ENCODE assay signal across 8 mouse cellular contexts in genomic region chr19:33268044-33268443, GRCm38 (mm10).
DNase-seq lines count a peak whose midpoint lies in the region; ATAC-seq and TF ChIP-seq lines count a peak whose summit lies in the region.

No protein-coding gene starts in this region.

- no peak for TF ChIP-seq EP300 in ES-Bruce4 (IDR thresholded peaks at IDR 0.05; ENCODE audit: insufficient read depth, low read depth, low read length)

- H3K4me3 ChIP-seq in intestine, postnatal 0 days (ENCODE audit: low read depth, low read length): no peak overlapping the region
- no peak overlapping the region for H3K4me3 ChIP-seq in intestine, embryonic 16.5 days (ENCODE audit: low read length)
- H3K4me3 ChIP-seq in ES-Bruce4 (ENCODE audit: low read depth, low read length): no peak overlapping the region
- H3K4me3 ChIP-seq in hindbrain, embryonic 12.5 days: no peak overlapping the region

- H3K9ac ChIP-seq in intestine, postnatal 0 days (ENCODE audit: low read depth, low read length): no peak overlapping the region
- no peak overlapping the region for H3K9ac ChIP-seq in intestine, embryonic 16.5 days (ENCODE audit: low read depth, low read length)
- no peak overlapping the region for H3K9ac ChIP-seq in ES-Bruce4 (ENCODE audit: low read depth, poor library complexity, severe bottlenecking)
- no peak overlapping the region for H3K9ac ChIP-seq in hindbrain, embryonic 12.5 days

- peak; percentile 64 for TF ChIP-seq CTCF in intestine, postnatal 0 days (IDR thresholded peaks at IDR 0.05; ENCODE audit: low read depth)
- TF ChIP-seq CTCF in ES-Bruce4 (IDR thresholded peaks at IDR 0.05; ENCODE audit: low read depth, low read length): peak; percentile 93
- peak; percentile 24; the same call in 1 of the 2 replicates for TF ChIP-seq CTCF in brain, embryonic 14.5 days (IDR thresholded peaks at IDR 0.05; ENCODE audit: borderline replicate concordance, extremely low read depth, insufficient read depth, insufficient read length)

- ATAC-seq in intestine, postnatal 0 days: no peak
- no peak for ATAC-seq in intestine, embryonic 16.5 days
- no peak for ATAC-seq in hindbrain, embryonic 12.5 days (ENCODE audit: low FRiP score)

- H3K4me1 ChIP-seq in intestine, postnatal 0 days (replicated peaks; ENCODE audit: control insufficient read depth, insufficient read depth, low read length): 0 out of 2 replicates have a peak, but pooled peaks cover 4% of the 10 kb centered on the region
- no peaks in the 10 kb centered on the region for H3K4me1 ChIP-seq in intestine, embryonic 16.5 days (ENCODE audit: control insufficient read depth, insufficient read depth, low read length)
- H3K4me1 ChIP-seq in ES-Bruce4 (ENCODE audit: control insufficient read depth, insufficient read depth, low read length): no peaks in the 10 kb centered on the region
- H3K4me1 ChIP-seq in hindbrain, embryonic 12.5 days: no peaks in the 10 kb centered on the region

- DNase-seq in brain, embryonic 14.5 days (ENCODE audit: low read depth): no peak
- DNase-seq in spleen, adult 18-20 months: peak; percentile 12 to 54
- DNase-seq in frontal cortex, postnatal 36 days (ENCODE audit: low spot score in 2 of 2): no peak
- no peak for DNase-seq in ovary, postnatal 10 days (ENCODE audit: low spot score)

- H3K4me2 ChIP-seq in intestine, postnatal 0 days (replicated peaks; ENCODE audit: low read depth): no peak overlapping the region
- H3K4me2 ChIP-seq in intestine, embryonic 16.5 days (ENCODE audit: low read depth, low read length): no peak overlapping the region
- no peak overlapping the region for H3K4me2 ChIP-seq in hindbrain, embryonic 12.5 days (replicated peaks)

- TF ChIP-seq POLR2A in ES-Bruce4 (IDR thresholded peaks at IDR 0.05; ENCODE audit: insufficient read depth, low read length): no peak
- no peak for TF ChIP-seq POLR2A in brain, embryonic 14.5 days (IDR thresholded peaks at IDR 0.05; ENCODE audit: borderline replicate concordance, extremely low read depth, insufficient read depth, insufficient read length, poor library complexity, severe bottlenecking)

- no peaks in the 10 kb centered on the region for H3K36me3 ChIP-seq in intestine, postnatal 0 days (ENCODE audit: control insufficient read depth, insufficient read depth)
- no peaks in the 10 kb centered on the region for H3K36me3 ChIP-seq in intestine, embryonic 16.5 days (ENCODE audit: control insufficient read depth, insufficient read depth, low read length)
- no peaks in the 10 kb centered on the region for H3K36me3 ChIP-seq in ES-Bruce4 (ENCODE audit: control insufficient read depth, insufficient read depth, low read length, poor library complexity, severe bottlenecking)
- no peaks in the 10 kb centered on the region for H3K36me3 ChIP-seq in hindbrain, embryonic 12.5 days

- no peaks in the 10 kb centered on the region for H3K27me3 ChIP-seq in intestine, postnatal 0 days (replicated peaks; ENCODE audit: control insufficient read depth, insufficient read depth, low read length)
- no peaks in the 10 kb centered on the region for H3K27me3 ChIP-seq in intestine, embryonic 16.5 days (replicated peaks; ENCODE audit: control insufficient read depth, insufficient read depth, low read length)
- no peaks in the 10 kb centered on the region for H3K27me3 ChIP-seq in ES-Bruce4 (ENCODE audit: control insufficient read depth, insufficient read depth, low read length, poor library complexity, severe bottlenecking)
- no peaks in the 10 kb centered on the region for H3K27me3 ChIP-seq in hindbrain, embryonic 12.5 days

- H3K27ac ChIP-seq in intestine, postnatal 0 days (ENCODE audit: low read depth, low read length): no peak overlapping the region
- no peak overlapping the region for H3K27ac ChIP-seq in intestine, embryonic 16.5 days (ENCODE audit: low read length)
- H3K27ac ChIP-seq in ES-Bruce4 (ENCODE audit: insufficient read depth, low read length): no peak overlapping the region
- H3K27ac ChIP-seq in hindbrain, embryonic 12.5 days: no peak overlapping the region

- 85% methylated on average over 14 of the region's 14 CpGs for WGBS in intestine, postnatal 0 days
- 86% methylated on average over 14 of the region's 14 CpGs for WGBS in intestine, embryonic 16.5 days
- WGBS in hindbrain, embryonic 12.5 days: 82% methylated on average over 14 of the region's 14 CpGs

- H3K9me3 ChIP-seq in intestine, postnatal 0 days (ENCODE audit: control insufficient read depth): no peaks in the 10 kb centered on the region
- no peaks in the 10 kb centered on the region for H3K9me3 ChIP-seq in intestine, embryonic 16.5 days (ENCODE audit: control insufficient read depth, low read length)
- H3K9me3 ChIP-seq in ES-Bruce4 (replicated peaks; ENCODE audit: control insufficient read depth, insufficient read depth, low read length, poor library complexity, severe bottlenecking): no peaks in the 10 kb centered on the region
- no peaks in the 10 kb centered on the region for H3K9me3 ChIP-seq in hindbrain, embryonic 12.5 days (replicated peaks)

Comparison
In these comparisons a context has a peak if more than half of its experiments do, and no peak if none do; other contexts are left out.
1. CTCF ChIP-seq: peak in every context shown above with its lines; median percentile 93 in ES-Bruce4; 64 in intestine, postnatal 0 days; 24 in brain, embryonic 14.5 days.
2. DNase-seq: peak in spleen, adult 18-20 months (2 of 2); none in brain, embryonic 14.5 days (single experiment), frontal cortex, postnatal 36 days (0 of 2) and ovary, postnatal 10 days (single experiment).